Mouse (Mus musculus) cerebellum, adult 2 months (tissue): Measurements from ENCODE around the gene Zrsr1.

Source experiments
- CTCF ChIP-seq: fragments of 200-500 bp; IDR thresholded peaks from 2 replicates; pipeline ENCODE4 v1.5.1; 2011; ENCODE audit warnings: low read depth, mild to moderate bottlenecking, control low read depth, low read length, moderate library complexity, borderline replicate concordance; ENCODE audit not compliant: insufficient read depth
- POLR2A ChIP-seq: fragments of 200-500 bp; IDR thresholded peaks from 2 replicates; pipeline ENCODE4 v1.6.1; 2011; ENCODE audit warnings: low read length, control low read depth, borderline replicate concordance; ENCODE audit not compliant: insufficient read depth

DNA sequence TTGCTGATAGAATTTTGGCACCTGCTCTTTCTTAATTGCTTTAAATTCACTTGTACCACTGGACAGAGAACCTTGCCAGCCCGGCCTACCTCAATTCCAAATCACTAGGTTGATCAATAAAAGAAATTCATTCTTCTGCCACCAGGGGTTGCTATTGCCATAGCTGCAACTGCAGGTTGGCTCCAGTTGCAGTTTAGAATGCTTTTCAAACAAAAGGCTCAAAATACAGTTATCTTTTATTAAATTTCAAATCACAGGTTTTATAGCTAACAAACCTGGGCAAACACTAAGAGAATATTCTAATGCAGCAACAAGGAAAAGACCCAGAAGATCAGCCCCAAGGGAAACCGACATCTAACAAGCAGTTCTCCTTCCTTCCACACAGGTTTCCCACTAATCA lies 15.6 kb downstream of the Zrsr1 start:
- peak; percentile 68 for TF ChIP-seq CTCF
- no peak for TF ChIP-seq POLR2A
